Mouse (Mus musculus) gastrocnemius, adult 2 months (tissue): ENCODE data around the gene Frmd5. TPM values are rescaled to one million over a fixed set of nuclear protein-coding genes. Genes with fewer than 3 reads are reported as not detected.

Experiments used
- DNase-seq: peaks from one replicate; pipeline ENCODE4 v3.0.0; 2022
- H3K27ac ChIP-seq: fragments of 200-600 bp; 2 replicates; pipeline ENCODE4 v1.8.1; 2022; ENCODE audit warnings: mild to moderate bottlenecking
- H3K4me3 ChIP-seq: fragments of 200-600 bp; 2 replicates; pipeline ENCODE4 v1.8.1; 2022; ENCODE audit warnings: mild to moderate bottlenecking, moderate library complexity
- CTCF ChIP-seq: fragments of 200-600 bp; IDR thresholded peaks from 2 replicates; pipeline ENCODE4 v1.8.1; 2022; ENCODE audit warnings: antibody characterized with exemption, mild to moderate bottlenecking, moderate library complexity
- intact Hi-C: fragments of 180-260 bp; cut with DNase I; formaldehyde crosslinking; loops from one replicate; pipeline ENCODE4 v1.15.1; 2025
- total RNA-seq, 2 experiments: library from RNA; stranded (reverse); gene quantifications; 2 replicates each; pipeline ENCODE4 v1.2.3; 2021

Gene Frmd5
- total RNA-seq, 2 experiments from 2014 or later, result 0.18 TPM; not detected in 1

- Histone ChIP-seq H3K27ac (no peak overlapping the region), H3K4me3 (no peak overlapping the region)
- no peak for TF ChIP-seq CTCF
- intact Hi-C loops, result no loop called here
- no peak for DNase-seq
These were observed 186.2 kb downstream of the Frmd5 start for GRCm38 (mm10) chr2:121620582-121621261.

- Histone ChIP-seq H3K4me3 (no peak overlapping the region), H3K27ac (no peak overlapping the region)
- intact Hi-C loops, result no loop called here
- TF ChIP-seq CTCF, result no peak
- no peak for DNase-seq
These were observed 191.7 kb downstream of the Frmd5 start for GRCm38 (mm10) chr2:121615199-121615559.

- DNase-seq, result peak; percentile 21
- H3K27ac ChIP-seq, result no peak overlapping the region
- intact Hi-C loops, result no loop called here
- no peak overlapping the region for H3K4me3 ChIP-seq
- TF ChIP-seq CTCF, result no peak
These were observed 192.2 kb downstream of the Frmd5 start for GRCm38 (mm10) chr2:121614483-121615198.

GRCm38 (mm10) chr2:121612112-121612511 lies 194.8 kb downstream of the Frmd5 start:
- intact Hi-C loops, result no loop called here
- TF ChIP-seq CTCF, result no peak
- DNase-seq, result no peak
- H3K4me3 ChIP-seq, result no peak overlapping the region
- H3K27ac ChIP-seq, result no peak overlapping the region

- no peak for TF ChIP-seq CTCF
- DNase-seq, result no peak
- intact Hi-C loops, result no loop called here
- Histone ChIP-seq H3K4me3 (no peak overlapping the region), H3K27ac (no peak overlapping the region)
These were observed 196.6 kb downstream of the Frmd5 start for GRCm38 (mm10) chr2:121610008-121610884.

GRCm38 (mm10) chr2:121609141-121609724 lies 197.7 kb downstream of the Frmd5 start:
- no peak for DNase-seq
- intact Hi-C loops, result no loop called here
- Histone ChIP-seq H3K4me3 (no peak overlapping the region), H3K27ac (no peak overlapping the region)
- no peak for TF ChIP-seq CTCF

GRCm38 (mm10) chr2:121602397-121602796 lies 204.5 kb downstream of the Frmd5 start:
- no peak for DNase-seq
- no peak overlapping the region for H3K27ac ChIP-seq
- intact Hi-C loops, result no loop called here
- no peak overlapping the region for H3K4me3 ChIP-seq
- no peak for TF ChIP-seq CTCF

- intact Hi-C loops, result no loop called here
These were observed 205.3 kb downstream of the Frmd5 start for GRCm38 (mm10) chr2:121601543-121601942.

GRCm38 (mm10) chr2:121600736-121601135 lies 206.2 kb downstream of the Frmd5 start:
- no peak overlapping the region for H3K27ac ChIP-seq
- intact Hi-C loops, result no loop called here

More at GRCm38 (mm10) chr2:121601543-121601942, 205.3 kb downstream of the Frmd5 start:
- Histone ChIP-seq H3K4me3 (no peak overlapping the region), H3K27ac (no peak overlapping the region)
- TF ChIP-seq CTCF, result no peak
- DNase-seq, result no peak

GRCm38 (mm10) chr2:121598249-121598648 lies 208.6 kb downstream of the Frmd5 start:
- TF ChIP-seq CTCF, result no peak
- intact Hi-C loops, result no loop called here
- DNase-seq, result no peak
- Histone ChIP-seq H3K4me3 (no peak overlapping the region), H3K27ac (no peak overlapping the region)

More at GRCm38 (mm10) chr2:121600736-121601135, 206.2 kb downstream of the Frmd5 start:
- no peak for TF ChIP-seq CTCF
- no peak overlapping the region for H3K4me3 ChIP-seq
- no peak for DNase-seq

- Histone ChIP-seq H3K4me3 (no peak overlapping the region), H3K27ac (no peak overlapping the region)
- no peak for DNase-seq
- intact Hi-C loops, result no loop called here
- TF ChIP-seq CTCF, result 0 out of 2 replicates have a peak, but pooled peaks have one; percentile 6
These were observed 210.3 kb downstream of the Frmd5 start for GRCm38 (mm10) chr2:121596621-121597020.

GRCm38 (mm10) chr2:121594660-121595291 lies 212.1 kb downstream of the Frmd5 start:
- H3K4me3 ChIP-seq, result peak overlapping the region; percentile 32
- peak overlapping the region; percentile 61 for H3K27ac ChIP-seq
- intact Hi-C loops, result no loop called here
- no peak for TF ChIP-seq CTCF
- no peak for DNase-seq
